Mouse (Mus musculus): ENCODE measurements around the gene Upk3b.

DNA sequence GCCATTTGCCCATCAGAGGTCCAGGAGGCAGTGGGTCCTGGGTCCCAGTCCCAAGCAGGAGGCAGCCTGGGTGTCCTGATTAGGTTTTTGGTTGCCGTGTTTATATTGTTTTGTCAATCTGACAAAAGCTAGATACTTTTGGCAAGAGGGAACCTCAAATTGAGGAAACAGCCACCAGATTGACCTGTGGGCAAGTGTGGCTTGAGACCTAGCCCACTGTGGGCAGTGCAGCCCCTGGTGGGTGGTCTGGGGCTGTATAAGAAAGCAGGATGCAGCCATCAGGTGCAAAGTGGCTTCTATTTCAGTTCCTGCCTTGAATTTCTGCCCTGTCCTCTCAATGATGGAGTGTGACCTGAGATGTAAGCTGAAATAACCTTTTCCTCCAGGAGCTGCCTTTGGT lies 3.0 kb upstream of the Upk3b start:
- no peak for TF ChIP-seq POLR2A (IDR thresholded peaks at IDR 0.05; ENCODE audit: borderline replicate concordance, extremely low read depth, low read depth, low read length)
- TF ChIP-seq CTCF (IDR thresholded peaks at IDR 0.05; ENCODE audit: insufficient read depth, low read length) = no peak

Data from lung, adult 2 months (tissue).